Mouse (Mus musculus) bone marrow macrophage, adult 2 months (primary cell): Measurements from ENCODE around the gene Dync1li1.

Source experiments
- CTCF ChIP-seq: IDR thresholded peaks from 2 replicates; pipeline ENCODE4 v1.5.1; 2012; ENCODE audit warnings: low read depth, mild to moderate bottlenecking, low read length, moderate library complexity
- POLR2A ChIP-seq: IDR thresholded peaks from 2 replicates; pipeline ENCODE4 v1.6.1; 2012; ENCODE audit warnings: mild to moderate bottlenecking, low read depth, low read length, borderline replicate concordance

GRCm38 (mm10) chr9:114686245-114686644, 2.3 kb upstream of the Dync1li1 start:
- no peak for TF ChIP-seq POLR2A
- TF ChIP-seq CTCF, result no peak
